Mouse (Mus musculus) liver, adult 2 months (tissue): ENCODE measurements around the gene Mlh3.

Experiments used
- CTCF ChIP-seq: fragments of 200-500 bp; IDR thresholded peaks from 2 replicates; pipeline ENCODE4 v1.5.1; 2011; ENCODE audit warnings: low read depth, low read length, control low read depth
- POLR2A ChIP-seq: fragments of 200-500 bp; IDR thresholded peaks from 2 replicates; pipeline ENCODE4 v1.6.1; 2011; ENCODE audit warnings: low read length, control low read depth; ENCODE audit not compliant: insufficient read depth; ENCODE audit errors: extremely low read depth

GRCm38 (mm10) chr12:85303256-85303655 lies 32.9 kb upstream of the Mlh3 start:
- TF ChIP-seq CTCF, result no peak
- no peak for TF ChIP-seq POLR2A
